Mouse (Mus musculus) limb, embryonic 12.5 days (tissue): ENCODE measurements around the gene Atxn1. TPM values are rescaled to one million over a fixed set of nuclear protein-coding genes. Genes with fewer than 3 reads are reported as not detected.

Experiments used
- ATAC-seq: fragments of 200-750 bp; cut with Nextera tagmentation; 2 replicates; pipeline ENCODE4 v1.8.0; 2017; ENCODE audit warnings: low read depth, moderate TSS enrichment; ENCODE audit not compliant: insufficient number of reproducible peaks, insufficient read depth, low FRiP score, low TSS enrichment
- H3K27ac ChIP-seq: fragments of 300-500 bp; sonication (generic); 2 replicates; pipeline ENCODE4 v1.5.1; 2016; ENCODE audit warnings: mild to moderate bottlenecking, moderate library complexity
- H3K27me3 ChIP-seq: fragments of 300-500 bp; sonication (generic); 2 replicates; pipeline ENCODE4 v1.6.1; 2016; ENCODE audit warnings: mild to moderate bottlenecking, moderate library complexity
- H3K36me3 ChIP-seq: fragments of 300-500 bp; sonication (generic); 2 replicates; pipeline ENCODE4 v1.6.1; 2016; ENCODE audit warnings: mild to moderate bottlenecking, moderate library complexity
- H3K4me1 ChIP-seq: fragments of 300-500 bp; sonication (generic); replicated peaks from 2 replicates; pipeline ENCODE4 v1.6.1; 2016
- H3K4me2 ChIP-seq: fragments of 300-500 bp; sonication (generic); 2 replicates; pipeline ENCODE4 v1.6.1; 2016; ENCODE audit warnings: mild to moderate bottlenecking, moderate library complexity
- H3K4me3 ChIP-seq: fragments of 300-500 bp; sonication (generic); replicated peaks from 2 replicates; pipeline ENCODE4 v1.5.1; 2016; ENCODE audit warnings: mild to moderate bottlenecking
- H3K9ac ChIP-seq: fragments of 300-500 bp; sonication (generic); replicated peaks from 2 replicates; pipeline ENCODE4 v1.6.1; 2016; ENCODE audit warnings: mild to moderate bottlenecking, moderate library complexity
- H3K9me3 ChIP-seq: fragments of 300-500 bp; sonication (generic); 2 replicates; pipeline ENCODE4 v1.6.1; 2016; ENCODE audit warnings: mild to moderate bottlenecking, moderate library complexity
- WGBS: fragments of 180-500 bp; shearing (Covaris S2); methylation state at CpG from one replicate; pipeline ENCODE4 v1.1.7; 2016; 5-methylcytosine and 5-hydroxymethylcytosine counted together
- polyA plus RNA-seq: library from polyadenylated mRNA; unstranded; fragments of >200 nt; fragmentation: Nextera tagmentation; extraction: Ambion mirVana; gene quantifications from 2 replicates; pipeline ENCODE4 v1.2.1, GENCODE M21; 2016

Atxn1 gene
- polyA plus RNA-seq, 1 experiment from 2014 or later, result 2.5 TPM

GRCm38 (mm10) chr13:45942337-45942736 lies 22.5 kb downstream of the Atxn1 start:
- Histone ChIP-seq H3K9ac (no peak overlapping the region), H3K4me2 (no peak overlapping the region), H3K36me3 (no peaks in the 10 kb centered on the region), H3K4me1 (peaks cover 5% of the 10 kb centered on the region; the same call in 1 of the 2 replicates), H3K4me3 (no peak overlapping the region), H3K27ac (no peak overlapping the region), H3K9me3 (no peaks in the 10 kb centered on the region), H3K27me3 (no peaks in the 10 kb centered on the region)
- 93% methylated on average over 7 of the region's 7 CpGs for WGBS
- no peak for ATAC-seq

DNA sequence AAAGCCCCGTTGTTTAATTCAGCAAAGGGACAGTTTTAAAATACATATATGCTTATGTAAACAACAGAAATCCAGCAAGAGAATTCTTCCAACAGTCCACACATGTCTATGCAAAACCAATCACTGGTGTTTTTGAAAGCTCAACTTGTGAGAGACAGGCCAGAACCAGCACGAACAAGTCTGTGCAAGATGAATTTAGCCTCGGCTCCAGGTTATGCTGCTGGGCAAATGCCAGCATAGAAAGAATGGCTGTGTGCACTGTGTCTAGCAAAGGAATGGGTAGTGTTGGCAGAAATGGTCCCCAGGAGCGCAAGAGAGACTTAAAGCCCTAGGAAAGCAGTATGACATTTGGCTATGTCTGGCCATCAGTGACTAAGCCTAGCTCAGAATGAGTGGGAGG lies 24.1 kb downstream of the Atxn1 start:
- no peak for ATAC-seq
- 86% methylated on average over 4 of the region's 4 CpGs for WGBS
- peaks cover 5% of the 10 kb centered on the region; the same call in 1 of the 2 replicates for H3K4me1 ChIP-seq
- H3K27ac ChIP-seq, result no peak overlapping the region
- H3K27me3 ChIP-seq, result no peaks in the 10 kb centered on the region
- H3K4me2 ChIP-seq, result no peak overlapping the region
- H3K9me3 ChIP-seq, result no peaks in the 10 kb centered on the region
- no peak overlapping the region for H3K9ac ChIP-seq
- H3K36me3 ChIP-seq, result no peaks in the 10 kb centered on the region
- no peak overlapping the region for H3K4me3 ChIP-seq

DNA sequence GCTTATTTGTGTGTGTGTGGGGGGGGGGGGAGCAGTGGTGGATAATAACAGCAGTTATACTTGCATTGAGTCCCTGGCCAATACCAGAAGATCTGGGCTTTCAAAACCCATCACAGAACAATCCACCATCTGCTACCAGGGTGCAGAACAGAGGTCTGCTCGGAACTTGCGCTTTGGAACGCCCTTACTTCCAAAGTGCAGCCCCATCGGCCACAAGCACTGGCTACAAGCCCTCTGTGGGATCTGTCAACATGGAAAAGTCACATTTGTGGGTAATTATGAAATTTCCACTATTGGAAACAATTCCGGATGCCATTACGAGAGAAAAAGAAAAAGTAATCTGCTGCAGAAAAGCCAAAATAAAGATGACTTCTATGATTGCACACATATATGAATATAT lies 25.2 kb downstream of the Atxn1 start:
- no peak for ATAC-seq

DNA sequence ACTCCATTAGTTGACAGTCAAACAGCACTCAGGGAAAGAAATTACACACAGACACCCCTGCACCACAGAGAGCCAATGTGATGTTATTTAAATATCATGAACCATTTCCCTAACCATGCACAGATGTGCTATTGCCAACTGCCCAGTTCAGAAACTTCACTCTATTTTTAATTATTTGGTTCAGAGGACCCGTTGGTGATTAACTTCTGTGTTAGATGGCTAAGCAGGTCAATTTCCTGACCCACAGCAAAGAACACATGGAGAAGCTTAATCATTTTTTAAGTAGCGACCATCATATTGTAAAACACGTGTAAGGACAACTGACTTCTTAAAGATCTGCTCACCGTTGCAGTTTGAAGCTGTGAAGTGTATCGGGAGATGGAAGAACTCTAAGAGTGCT lies 26.7 kb downstream of the Atxn1 start:
- H3K4me2 ChIP-seq, result no peak overlapping the region
- no peaks in the 10 kb centered on the region for H3K27me3 ChIP-seq
- 30% methylated on average over 5 of the region's 5 CpGs for WGBS
- H3K36me3 ChIP-seq, result no peaks in the 10 kb centered on the region
- H3K9me3 ChIP-seq, result no peaks in the 10 kb centered on the region
- peaks cover 8% of the 10 kb centered on the region; the same call in 1 of the 2 replicates for H3K4me1 ChIP-seq
- H3K4me3 ChIP-seq, result no peak overlapping the region
- no peak for ATAC-seq
- no peak overlapping the region for H3K9ac ChIP-seq
- no peak overlapping the region for H3K27ac ChIP-seq

More for the DNA sequence above, 25.2 kb downstream of the Atxn1 start:
- Histone ChIP-seq H3K4me3 (no peak overlapping the region), H3K9me3 (no peaks in the 10 kb centered on the region), H3K9ac (no peak overlapping the region), H3K4me2 (no peak overlapping the region), H3K4me1 (peaks cover 5% of the 10 kb centered on the region; the same call in 1 of the 2 replicates), H3K36me3 (no peaks in the 10 kb centered on the region), H3K27ac (no peak overlapping the region), H3K27me3 (no peaks in the 10 kb centered on the region)
- WGBS, result 88% methylated on average over 6 of the region's 6 CpGs

DNA sequence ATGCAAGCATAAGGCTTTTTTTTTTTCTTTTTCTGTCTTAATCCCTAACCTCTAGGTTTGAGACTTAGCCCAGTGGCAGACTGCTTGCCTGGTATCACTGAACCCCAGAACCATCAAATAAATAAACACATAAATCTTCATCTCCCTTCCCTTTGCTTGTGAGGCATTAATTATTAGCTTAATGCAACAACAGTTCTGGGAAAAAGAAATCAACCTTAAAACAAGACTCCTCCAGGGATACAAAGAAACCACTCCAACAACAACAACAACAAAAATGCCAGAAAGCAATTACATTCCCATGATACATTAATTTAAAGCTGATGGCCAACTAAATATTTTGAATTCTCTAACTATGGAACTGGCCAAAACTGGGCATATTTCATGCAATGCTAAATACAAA lies 28.0 kb downstream of the Atxn1 start:
- Histone ChIP-seq H3K4me1 (peaks cover 8% of the 10 kb centered on the region; the same call in 1 of the 2 replicates), H3K4me2 (no peak overlapping the region), H3K9ac (no peak overlapping the region), H3K9me3 (peaks cover 2% of the 10 kb centered on the region; the same call in 1 of the 2 replicates), H3K27me3 (no peaks in the 10 kb centered on the region), H3K36me3 (no peaks in the 10 kb centered on the region), H3K27ac (no peak overlapping the region), H3K4me3 (no peak overlapping the region)
- ATAC-seq, result no peak

DNA sequence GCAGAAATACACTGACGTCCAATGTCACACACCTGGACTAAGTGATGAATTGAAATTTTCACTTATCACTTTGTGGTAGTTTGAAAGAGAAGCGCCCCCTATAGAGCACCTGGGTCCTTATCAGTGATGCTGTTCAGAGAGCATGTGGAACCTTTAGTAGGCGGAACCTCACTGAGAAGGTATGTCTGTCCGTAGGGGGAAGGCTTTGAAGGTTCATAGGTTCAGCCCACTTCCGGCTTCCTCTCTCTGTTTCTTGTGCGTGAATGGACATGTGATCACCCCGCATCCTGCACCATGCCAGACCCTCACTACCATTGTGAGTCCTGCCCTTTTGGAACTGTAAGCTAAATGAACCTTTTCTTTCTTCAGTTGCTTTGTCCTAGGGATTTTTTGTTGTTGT lies 29.0 kb downstream of the Atxn1 start:
- Histone ChIP-seq H3K27me3 (no peaks in the 10 kb centered on the region), H3K4me2 (no peak overlapping the region), H3K4me3 (no peak overlapping the region), H3K36me3 (no peaks in the 10 kb centered on the region), H3K27ac (no peak overlapping the region), H3K9me3 (peaks cover 5% of the 10 kb centered on the region; the same call in 1 of the 2 replicates), H3K4me1 (peaks cover 8% of the 10 kb centered on the region; the same call in 1 of the 2 replicates), H3K9ac (no peak overlapping the region)
- 79% methylated on average over 7 of the region's 7 CpGs for WGBS
- no peak for ATAC-seq

GRCm38 (mm10) chr13:45934841-45935240 lies 30.0 kb downstream of the Atxn1 start:
- Histone ChIP-seq H3K4me1 (peaks cover 8% of the 10 kb centered on the region; the same call in 1 of the 2 replicates), H3K27ac (no peak overlapping the region), H3K4me2 (no peak overlapping the region), H3K9ac (no peak overlapping the region), H3K27me3 (no peaks in the 10 kb centered on the region), H3K4me3 (no peak overlapping the region), H3K9me3 (peaks cover 5% of the 10 kb centered on the region; the same call in 1 of the 2 replicates), H3K36me3 (no peaks in the 10 kb centered on the region)
- no peak for ATAC-seq
- 82% methylated on average over 6 of the region's 6 CpGs for WGBS

GRCm38 (mm10) chr13:45934085-45934484 lies 30.7 kb downstream of the Atxn1 start:
- H3K36me3 ChIP-seq, result no peaks in the 10 kb centered on the region

DNA sequence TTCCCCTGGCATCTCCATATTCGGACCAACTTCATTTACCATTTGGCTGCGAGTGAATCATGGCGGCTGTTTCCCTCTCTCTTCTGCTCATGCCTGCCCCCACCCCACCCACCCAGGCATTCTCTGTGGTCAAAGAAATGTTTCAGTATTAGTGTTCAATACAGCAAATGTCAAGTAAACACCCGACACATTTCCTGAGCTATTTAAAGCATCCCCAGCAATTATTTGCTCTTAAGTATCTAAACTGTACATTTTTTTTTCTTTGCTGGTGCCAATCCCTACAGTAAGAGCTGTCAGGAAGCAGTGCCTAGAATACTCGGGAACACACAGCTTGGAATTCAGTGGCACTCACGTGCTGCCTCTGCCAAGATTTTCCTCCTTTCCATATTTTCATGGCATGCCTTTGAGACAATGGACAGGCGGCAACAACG lies 32.3 kb downstream of the Atxn1 start:
- no peak for ATAC-seq
- WGBS, result 83% methylated on average over 8 of the region's 8 CpGs
- no peak overlapping the region for H3K27ac ChIP-seq

More at GRCm38 (mm10) chr13:45934085-45934484, 30.7 kb downstream of the Atxn1 start:
- ATAC-seq, result no peak
- H3K4me2 ChIP-seq, result no peak overlapping the region
- no peak overlapping the region for H3K9ac ChIP-seq
- WGBS, result 79% methylated on average over 7 of the region's 7 CpGs
- no peak overlapping the region for H3K27ac ChIP-seq
- no peaks in the 10 kb centered on the region for H3K27me3 ChIP-seq
- H3K4me3 ChIP-seq, result no peak overlapping the region
- peaks cover 8% of the 10 kb centered on the region; the same call in 1 of the 2 replicates for H3K4me1 ChIP-seq
- H3K9me3 ChIP-seq, result peaks cover 5% of the 10 kb centered on the region; the same call in 1 of the 2 replicates

DNA sequence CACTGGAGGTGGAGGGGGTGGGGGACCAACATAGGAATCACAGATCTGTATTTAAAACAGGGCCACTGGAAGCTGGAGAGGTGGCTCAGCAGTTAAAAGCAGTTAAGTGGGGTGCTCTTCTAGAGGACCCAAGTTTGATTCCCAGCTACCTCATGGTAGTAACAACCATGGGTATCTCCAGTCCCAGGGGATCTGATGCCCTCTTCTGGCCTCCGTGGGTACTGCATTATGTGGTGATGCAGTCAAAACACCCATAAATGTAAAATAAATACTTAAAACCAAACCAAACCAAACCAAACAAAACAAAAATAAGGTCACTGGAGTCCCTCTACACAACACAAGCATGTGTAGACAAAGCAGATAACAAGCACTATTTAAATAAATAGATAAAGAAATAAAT lies 32.9 kb downstream of the Atxn1 start:
- H3K27ac ChIP-seq, result no peak overlapping the region
- no peaks in the 10 kb centered on the region for H3K36me3 ChIP-seq
- H3K9me3 ChIP-seq, result peaks cover 5% of the 10 kb centered on the region; the same call in 1 of the 2 replicates
- H3K4me1 ChIP-seq, result 0 out of 2 replicates have a peak, but pooled peaks cover 3% of the 10 kb centered on the region
- no peak overlapping the region for H3K9ac ChIP-seq
- no peak for ATAC-seq
- H3K4me2 ChIP-seq, result no peak overlapping the region
- no peaks in the 10 kb centered on the region for H3K27me3 ChIP-seq
- 48% methylated on average over 1 of the region's 1 CpGs for WGBS
- no peak overlapping the region for H3K4me3 ChIP-seq

More for the DNA sequence above, 32.3 kb downstream of the Atxn1 start:
- Histone ChIP-seq H3K4me2 (no peak overlapping the region), H3K36me3 (no peaks in the 10 kb centered on the region), H3K4me3 (no peak overlapping the region), H3K9ac (no peak overlapping the region), H3K9me3 (peaks cover 5% of the 10 kb centered on the region; the same call in 1 of the 2 replicates), H3K27me3 (no peaks in the 10 kb centered on the region), H3K4me1 (0 out of 2 replicates have a peak, but pooled peaks cover 3% of the 10 kb centered on the region)

DNA sequence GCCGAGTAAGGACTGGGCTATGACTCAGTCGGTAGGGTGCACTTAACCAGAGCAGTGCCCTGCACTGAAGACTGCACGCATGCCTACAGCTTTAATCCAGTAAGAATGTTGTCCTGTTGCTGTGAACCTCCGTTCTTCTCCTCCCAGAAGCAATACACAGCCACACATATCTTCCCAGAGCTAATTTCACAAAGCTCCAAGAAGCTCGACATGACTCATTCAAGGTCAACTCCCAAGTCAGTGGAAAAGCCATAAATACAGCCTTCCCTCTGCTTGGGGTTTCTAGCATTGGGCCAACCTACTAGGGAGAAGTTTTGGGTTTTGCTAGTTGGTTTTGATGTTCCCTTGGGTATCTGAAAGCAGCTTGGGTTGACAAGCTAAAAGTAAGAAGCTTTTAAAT lies 33.6 kb downstream of the Atxn1 start:
- no peak overlapping the region for H3K4me2 ChIP-seq
- ATAC-seq, result no peak
- 89% methylated on average over 5 of the region's 5 CpGs for WGBS
- H3K36me3 ChIP-seq, result no peaks in the 10 kb centered on the region
- H3K4me3 ChIP-seq, result no peak overlapping the region
- no peak overlapping the region for H3K27ac ChIP-seq
- H3K27me3 ChIP-seq, result no peaks in the 10 kb centered on the region
- no peak overlapping the region for H3K9ac ChIP-seq
- H3K9me3 ChIP-seq, result peaks cover 5% of the 10 kb centered on the region; the same call in 1 of the 2 replicates
- 0 out of 2 replicates have a peak, but pooled peaks cover 3% of the 10 kb centered on the region for H3K4me1 ChIP-seq

- Histone ChIP-seq H3K4me1 (peaks cover 3% of the 10 kb centered on the region; the same call in 1 of the 2 replicates), H3K9me3 (peaks cover 5% of the 10 kb centered on the region; the same call in 1 of the 2 replicates), H3K4me2 (no peak overlapping the region), H3K27ac (no peak overlapping the region), H3K4me3 (no peak overlapping the region), H3K36me3 (no peaks in the 10 kb centered on the region), H3K9ac (no peak overlapping the region), H3K27me3 (no peaks in the 10 kb centered on the region)
- 69% methylated on average over 5 of the region's 5 CpGs for WGBS
- ATAC-seq, result no peak; the same call in 1 of the 2 replicates
Observed at GRCm38 (mm10) chr13:45929744-45930143, 35.1 kb downstream of the Atxn1 start.
